Mouse (Mus musculus) G1E (cell line): ENCODE data around the gene Kcnip4. TPM values are rescaled to one million over a fixed set of nuclear protein-coding genes. Genes with fewer than 3 reads are reported as not detected.

ENCODE experiments used
- ATAC-seq: 2 replicates; pipeline ENCODE4 v1.8.0; 2016; ENCODE audit warnings: mild to moderate bottlenecking; ENCODE audit not compliant: insufficient number of reproducible peaks, poor library complexity, low FRiP score, severe bottlenecking; ENCODE audit errors: extremely low read depth
- DNase-seq: peaks from one replicate; pipeline ENCODE4 v3.0.0; 2012; ENCODE audit warnings: low spot score
- H3K27me3 ChIP-seq: 2 replicates; pipeline ENCODE4 v1.6.1; 2012; ENCODE audit warnings: mild to moderate bottlenecking, low read length, inconsistent platforms; ENCODE audit not compliant: insufficient read depth
- H3K36me3 ChIP-seq: replicated peaks from 2 replicates; pipeline ENCODE3; 2012; ENCODE audit warnings: mild to moderate bottlenecking, inconsistent platforms
- H3K4me1 ChIP-seq: 2 replicates; pipeline ENCODE4 v1.6.1; 2012; ENCODE audit warnings: low read depth, low read length, inconsistent platforms, mixed read lengths; ENCODE audit not compliant: insufficient read depth
- H3K4me3 ChIP-seq: 2 replicates; pipeline ENCODE4 v1.5.1; 2012; ENCODE audit warnings: low read depth, mild to moderate bottlenecking, inconsistent platforms, low read length, moderate library complexity, mixed read lengths
- H3K9me3 ChIP-seq: replicated peaks from 2 replicates; pipeline ENCODE4 v1.6.1; 2012; ENCODE audit warnings: inconsistent platforms
- CTCF ChIP-seq: IDR thresholded peaks from 2 replicates; pipeline ENCODE4 v1.5.1; 2012; ENCODE audit warnings: low read depth, low read length, inconsistent platforms, mixed read lengths
- GATA1 ChIP-seq: IDR thresholded peaks from 2 replicates; pipeline ENCODE4 v1.6.1; 2012; ENCODE audit warnings: borderline replicate concordance, low read length, inconsistent platforms, mixed read lengths
- GATA2 ChIP-seq: IDR thresholded peaks from 2 replicates; pipeline ENCODE4 v1.6.1; 2012; ENCODE audit warnings: low read depth, low read length, inconsistent platforms, borderline replicate concordance
- POLR2AphosphoS5 ChIP-seq: IDR thresholded peaks from 2 replicates; pipeline ENCODE4 v1.6.1; 2012; ENCODE audit warnings: low read depth, low read length, inconsistent platforms; ENCODE audit not compliant: insufficient replicate concordance
- TAL1 ChIP-seq: conservative IDR thresholded peaks from 2 replicates; pipeline ENCODE4 v1.6.1; 2012; ENCODE audit warnings: low read depth, low read length, inconsistent platforms, mixed read lengths
- polyA plus RNA-seq: library from polyadenylated mRNA; stranded (reverse); fragments of >175 nt; gene quantifications from 2 replicates; pipeline ENCODE4 v1.2.3, GENCODE M21; 2012
- total RNA-seq, 2 experiments: library from RNA; stranded (forward) in 1 of 2; stranded (reverse) in 1 of 2; fragments of 200-1000 nt in 1 of 2; fragments of >200 nt in 1 of 2; fragmentation: Nextera tagmentation in 1 of 2; gene quantifications; 2 replicates each; pipeline ENCODE4 v1.2.3; 2014 to 2017

Gene Kcnip4
- total and polyA plus RNA-seq, 3 experiments, result 0.05 to 0.38 TPM; not detected in 1

DNA sequence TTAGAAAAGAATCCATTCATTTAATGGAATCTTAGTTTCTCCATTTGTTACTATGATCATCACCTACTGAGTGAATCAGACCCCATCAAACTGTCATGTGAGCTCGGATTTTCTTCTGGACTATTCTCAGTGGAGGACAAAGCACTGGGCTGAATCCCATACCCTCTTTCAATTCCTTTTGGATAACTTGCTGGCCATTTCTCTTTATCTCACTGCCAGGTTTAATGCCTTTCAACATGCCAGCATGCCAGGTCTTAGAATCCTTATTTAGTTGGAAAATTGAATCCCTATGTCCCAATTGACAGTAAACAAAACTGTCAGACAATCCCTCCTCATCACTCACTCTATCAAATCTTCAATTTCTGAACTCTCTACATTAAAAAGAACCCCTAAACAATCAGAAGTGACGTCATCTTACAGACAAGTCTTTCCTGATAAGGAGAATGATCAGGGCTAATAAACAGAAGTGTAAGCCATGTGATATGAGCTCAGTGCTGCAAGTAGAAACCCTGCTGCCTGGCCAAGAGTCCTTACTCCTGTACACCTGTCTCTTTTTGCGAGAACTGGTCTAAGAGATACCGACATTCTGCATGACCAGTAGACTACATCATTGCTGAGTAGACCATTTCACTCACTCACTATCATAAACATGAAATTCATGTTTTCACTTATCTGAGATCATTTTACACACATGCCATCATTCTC lies 466.9 kb downstream of the Kcnip4 start:
- DNase-seq, result no peak
- Histone ChIP-seq H3K36me3 (no peaks in the 10 kb centered on the region), H3K4me1 (no peaks in the 10 kb centered on the region), H3K9me3 (no peaks in the 10 kb centered on the region), H3K4me3 (no peak overlapping the region), H3K27me3 (no peaks in the 10 kb centered on the region)
- ATAC-seq, result no peak
- TF ChIP-seq GATA1 (no peak), TAL1 (no peak), GATA2 (no peak), CTCF (no peak), POLR2AphosphoS5 (no peak)

- Histone ChIP-seq H3K36me3 (no peaks in the 10 kb centered on the region), H3K27me3 (no peaks in the 10 kb centered on the region), H3K9me3 (no peaks in the 10 kb centered on the region), H3K4me1 (no peaks in the 10 kb centered on the region), H3K4me3 (no peak overlapping the region)
- TF ChIP-seq GATA2 (no peak), GATA1 (no peak), CTCF (no peak), TAL1 (no peak), POLR2AphosphoS5 (no peak)
- ATAC-seq, result no peak
- no peak for DNase-seq
These were observed 476.7 kb downstream of the Kcnip4 start for GRCm38 (mm10) chr5:49047960-49048359.

DNA sequence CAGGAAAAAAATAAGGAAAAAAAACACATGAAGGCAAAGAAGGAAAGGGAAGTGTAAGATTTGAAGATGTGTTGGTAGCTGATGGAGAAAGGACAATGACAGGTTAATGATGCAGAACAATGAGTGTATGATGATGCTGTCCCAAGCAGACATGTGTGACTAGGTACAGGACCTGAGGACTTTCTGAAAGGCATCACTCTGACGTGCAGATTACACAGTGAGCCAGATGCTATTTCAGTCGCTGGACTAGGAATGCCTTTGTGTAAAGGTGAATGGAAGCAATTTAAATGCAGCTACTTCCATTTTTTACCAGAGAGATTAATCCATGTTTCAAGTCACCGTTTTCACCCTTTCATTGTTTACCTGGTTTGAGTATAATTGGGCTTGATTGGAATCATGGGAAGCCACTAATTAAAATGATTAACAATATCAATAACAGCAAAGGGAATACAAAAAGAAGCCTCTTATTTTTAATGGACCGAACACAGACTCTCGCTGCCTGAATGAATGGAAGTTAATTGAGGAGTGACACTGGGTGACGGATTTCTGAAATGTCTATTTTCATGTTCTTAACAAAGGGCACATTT lies 483.4 kb downstream of the Kcnip4 start:
- TF ChIP-seq CTCF (no peak), POLR2AphosphoS5 (no peak), GATA1 (no peak), GATA2 (no peak), TAL1 (no peak)
- no peak for ATAC-seq
- Histone ChIP-seq H3K4me3 (no peak overlapping the region), H3K9me3 (no peaks in the 10 kb centered on the region), H3K27me3 (no peaks in the 10 kb centered on the region), H3K36me3 (no peaks in the 10 kb centered on the region), H3K4me1 (no peaks in the 10 kb centered on the region)
- DNase-seq, result no peak

GRCm38 (mm10) chr5:48997359-48997758 lies 527.3 kb downstream of the Kcnip4 start:
- H3K9me3 ChIP-seq, result no peaks in the 10 kb centered on the region
- no peaks in the 10 kb centered on the region for H3K27me3 ChIP-seq
- H3K36me3 ChIP-seq, result no peaks in the 10 kb centered on the region
- no peak for DNase-seq
- no peak for ATAC-seq
- H3K4me1 ChIP-seq, result no peaks in the 10 kb centered on the region
- no peak overlapping the region for H3K4me3 ChIP-seq
- TF ChIP-seq GATA2 (no peak), POLR2AphosphoS5 (no peak), CTCF (no peak), TAL1 (no peak), GATA1 (no peak)

DNA sequence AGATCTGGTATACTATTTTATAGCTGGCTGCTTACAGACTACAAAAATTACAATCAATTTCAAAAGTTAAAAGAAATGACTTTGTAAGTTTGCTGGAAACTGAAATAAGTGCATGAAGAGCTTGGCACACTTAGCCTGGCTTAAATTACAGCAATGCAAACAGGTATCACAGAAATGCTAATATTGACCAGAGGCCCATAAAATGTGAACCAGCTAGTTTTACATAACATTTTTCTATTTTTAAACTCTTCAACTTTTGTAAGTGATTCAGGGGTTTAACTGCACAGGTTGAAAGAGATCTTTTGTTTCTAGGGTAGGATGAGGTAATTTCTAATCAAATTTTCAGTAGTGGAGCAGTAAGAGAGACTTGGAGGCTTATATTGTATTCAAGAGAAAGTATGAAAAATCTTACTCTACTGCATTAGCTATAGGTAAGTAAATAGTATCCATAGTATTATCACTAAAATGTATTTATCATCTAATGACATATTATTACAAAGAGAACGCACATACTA lies 535.5 kb downstream of the Kcnip4 start:
- Histone ChIP-seq H3K36me3 (no peaks in the 10 kb centered on the region), H3K4me3 (no peak overlapping the region), H3K27me3 (no peaks in the 10 kb centered on the region), H3K9me3 (no peaks in the 10 kb centered on the region), H3K4me1 (no peaks in the 10 kb centered on the region)
- no peak for ATAC-seq
- TF ChIP-seq CTCF (no peak), POLR2AphosphoS5 (no peak), GATA2 (no peak), GATA1 (no peak), TAL1 (no peak)
- no peak for DNase-seq

GRCm38 (mm10) chr5:48942378-48943088 lies 582.2 kb downstream of the Kcnip4 start:
- DNase-seq, result no peak
- no peaks in the 10 kb centered on the region for H3K4me1 ChIP-seq
- H3K27me3 ChIP-seq, result no peaks in the 10 kb centered on the region
- no peaks in the 10 kb centered on the region for H3K9me3 ChIP-seq
- no peak for ATAC-seq
- no peaks in the 10 kb centered on the region for H3K36me3 ChIP-seq
- H3K4me3 ChIP-seq, result no peak overlapping the region
- no peak for TF ChIP-seq CTCF
